In genomic region chr10:75145221-75145620, GRCm38 (mm10) we compare ENCODE assay signal across 13 mouse cellular contexts.
"Had no signal": no experiment of that assay in that cellular context is flagged by ENCODE, and none has a peak within 500 bp of the region (broad histone marks: within the 10 kb centered on the region; RNA-seq: fewer than 3 reads in every experiment).

No protein-coding gene starts in this region.

- H3K27ac ChIP-seq: limb, embryonic 15.5 days; liver, embryonic 14.5 days; macrophage; midbrain, embryonic 13.5 days; neural tube, embryonic 13.5 days had no signal

- H3K4me3 ChIP-seq: limb, embryonic 15.5 days; midbrain, embryonic 13.5 days; neural tube, embryonic 13.5 days had no signal

- DNase-seq: kidney, adult 8-10 months; kidney, postnatal 25 days; layer of hippocampus, adult 9-11 months; layer of hippocampus, postnatal 36 days; lung, adult 18-20 months; retina, postnatal 1 day; right cerebral cortex, postnatal 4 days had no signal

- ATAC-seq: intestine, postnatal 0 days; midbrain, embryonic 13.5 days had no signal
